Mouse (Mus musculus): ENCODE results near the gene Yipf1. TPM values are rescaled to one million over a fixed set of nuclear protein-coding genes. Genes with fewer than 3 reads are reported as not detected.
A peak's percentile ranks its signal among the peaks of the same experiment; 100 is the strongest.

Gene Yipf1
- 0.82 and 1.6 TPM in 2 replicates for polyA plus RNA-seq (2012)

- peaks cover 21% of the 10 kb centered on the region for H3K4me1 ChIP-seq (ENCODE audit: control insufficient read depth)
- H3K9me3 ChIP-seq (ENCODE audit: control insufficient read depth, low read length), result no peaks in the 10 kb centered on the region
- TF ChIP-seq GATA1 (IDR thresholded peaks at IDR 0.05; ENCODE audit: low read length) (no peak), TAL1 (IDR thresholded peaks at IDR 0.05; ENCODE audit: low read length) (no peak)
- peak within 1 kb of the TSS; percentile 81 for H3K4me3 ChIP-seq (replicated peaks)
- H3K36me3 ChIP-seq (ENCODE audit: control insufficient read depth), result peaks cover 22% of the 10 kb centered on the region
- H3K27me3 ChIP-seq (ENCODE audit: control insufficient read depth), result no peaks in the 10 kb centered on the region
These were observed at the start of gene Yipf1 for GRCm38 (mm10) chr4:107313690-107314478. Gene Yipf1 (plus strand): TSS chr4:107314363.

GRCm38 (mm10) chr4:107273683-107274082 lies 40.5 kb upstream of the Yipf1 start:
- no peaks in the 10 kb centered on the region for H3K27me3 ChIP-seq (ENCODE audit: control insufficient read depth)
- no peaks in the 10 kb centered on the region for H3K36me3 ChIP-seq (ENCODE audit: control insufficient read depth)
- H3K4me3 ChIP-seq (replicated peaks), result no peak overlapping the region
- H3K4me1 ChIP-seq (ENCODE audit: control insufficient read depth), result no peaks in the 10 kb centered on the region
- TF ChIP-seq TAL1 (IDR thresholded peaks at IDR 0.05; ENCODE audit: low read length) (no peak), GATA1 (IDR thresholded peaks at IDR 0.05; ENCODE audit: low read length) (no peak)
- H3K9me3 ChIP-seq (ENCODE audit: control insufficient read depth, low read length), result no peaks in the 10 kb centered on the region

GRCm38 (mm10) chr4:107274511-107274910 lies 39.7 kb upstream of the Yipf1 start:
- H3K36me3 ChIP-seq (ENCODE audit: control insufficient read depth), result no peaks in the 10 kb centered on the region
- H3K9me3 ChIP-seq (ENCODE audit: control insufficient read depth, low read length), result no peaks in the 10 kb centered on the region
- TF ChIP-seq GATA1 (IDR thresholded peaks at IDR 0.05; ENCODE audit: low read length) (no peak), TAL1 (IDR thresholded peaks at IDR 0.05; ENCODE audit: low read length) (no peak)
- H3K4me1 ChIP-seq (ENCODE audit: control insufficient read depth), result no peaks in the 10 kb centered on the region
- no peaks in the 10 kb centered on the region for H3K27me3 ChIP-seq (ENCODE audit: control insufficient read depth)
- no peak overlapping the region for H3K4me3 ChIP-seq (replicated peaks)

GRCm38 (mm10) chr4:107278188-107278707 lies 35.9 kb upstream of the Yipf1 start:
- no peak overlapping the region for H3K4me3 ChIP-seq (replicated peaks)
- no peaks in the 10 kb centered on the region for H3K9me3 ChIP-seq (ENCODE audit: control insufficient read depth, low read length)
- H3K27me3 ChIP-seq (ENCODE audit: control insufficient read depth), result no peaks in the 10 kb centered on the region
- H3K4me1 ChIP-seq (ENCODE audit: control insufficient read depth), result no peaks in the 10 kb centered on the region
- TF ChIP-seq GATA1 (IDR thresholded peaks at IDR 0.05; ENCODE audit: low read length) (no peak), TAL1 (IDR thresholded peaks at IDR 0.05; ENCODE audit: low read length) (no peak)
- no peaks in the 10 kb centered on the region for H3K36me3 ChIP-seq (ENCODE audit: control insufficient read depth)

GRCm38 (mm10) chr4:107280843-107281475 lies 33.2 kb upstream of the Yipf1 start:
- TF ChIP-seq TAL1 (IDR thresholded peaks at IDR 0.05; ENCODE audit: low read length) (no peak), GATA1 (IDR thresholded peaks at IDR 0.05; ENCODE audit: low read length) (no peak)
- Histone ChIP-seq H3K4me3 (replicated peaks) (no peak overlapping the region), H3K36me3 (ENCODE audit: control insufficient read depth) (no peaks in the 10 kb centered on the region), H3K27me3 (ENCODE audit: control insufficient read depth) (no peaks in the 10 kb centered on the region), H3K4me1 (ENCODE audit: control insufficient read depth) (no peaks in the 10 kb centered on the region), H3K9me3 (ENCODE audit: control insufficient read depth, low read length) (no peaks in the 10 kb centered on the region)

GRCm38 (mm10) chr4:107285446-107286200 lies 28.5 kb upstream of the Yipf1 start:
- H3K4me3 ChIP-seq (replicated peaks), result no peak overlapping the region
- H3K4me1 ChIP-seq (ENCODE audit: control insufficient read depth), result no peaks in the 10 kb centered on the region
- no peaks in the 10 kb centered on the region for H3K36me3 ChIP-seq (ENCODE audit: control insufficient read depth)
- no peak for TF ChIP-seq GATA1 (IDR thresholded peaks at IDR 0.05; ENCODE audit: low read length)
- TF ChIP-seq TAL1 (IDR thresholded peaks at IDR 0.05; ENCODE audit: low read length), result no peak
- H3K27me3 ChIP-seq (ENCODE audit: control insufficient read depth), result no peaks in the 10 kb centered on the region
- H3K9me3 ChIP-seq (ENCODE audit: control insufficient read depth, low read length), result no peaks in the 10 kb centered on the region

GRCm38 (mm10) chr4:107286386-107286785 lies 27.8 kb upstream of the Yipf1 start:
- H3K4me1 ChIP-seq (ENCODE audit: control insufficient read depth), result no peaks in the 10 kb centered on the region
- no peaks in the 10 kb centered on the region for H3K9me3 ChIP-seq (ENCODE audit: control insufficient read depth, low read length)
- no peaks in the 10 kb centered on the region for H3K36me3 ChIP-seq (ENCODE audit: control insufficient read depth)
- no peaks in the 10 kb centered on the region for H3K27me3 ChIP-seq (ENCODE audit: control insufficient read depth)
- H3K4me3 ChIP-seq (replicated peaks), result no peak overlapping the region
- TF ChIP-seq GATA1 (IDR thresholded peaks at IDR 0.05; ENCODE audit: low read length) (no peak), TAL1 (IDR thresholded peaks at IDR 0.05; ENCODE audit: low read length) (no peak)

GRCm38 (mm10) chr4:107287517-107287916 lies 26.6 kb upstream of the Yipf1 start:
- H3K9me3 ChIP-seq (ENCODE audit: control insufficient read depth, low read length), result no peaks in the 10 kb centered on the region

More at GRCm38 (mm10) chr4:107287517-107287916, 26.6 kb upstream of the Yipf1 start:
- TF ChIP-seq TAL1 (IDR thresholded peaks at IDR 0.05; ENCODE audit: low read length) (no peak), GATA1 (IDR thresholded peaks at IDR 0.05; ENCODE audit: low read length) (no peak)
- Histone ChIP-seq H3K4me1 (ENCODE audit: control insufficient read depth) (peaks cover 2% of the 10 kb centered on the region; the same call in 1 of the 2 replicates), H3K36me3 (ENCODE audit: control insufficient read depth) (no peaks in the 10 kb centered on the region), H3K27me3 (ENCODE audit: control insufficient read depth) (no peaks in the 10 kb centered on the region), H3K4me3 (replicated peaks) (no peak overlapping the region)

Data from erythroblast, embryonic 14.5 days (primary cell).